Mouse (Mus musculus) cortical plate, adult 2 months (tissue): Measurements from ENCODE around the gene Sec1.

Experiments
- CTCF ChIP-seq: fragments of 200-500 bp; IDR thresholded peaks from 2 replicates; pipeline ENCODE4 v1.5.1; 2011; ENCODE audit warnings: mild to moderate bottlenecking, control low read depth, low read length; ENCODE audit not compliant: insufficient read depth; ENCODE audit errors: extremely low read depth
- POLR2A ChIP-seq: fragments of 200-500 bp; IDR thresholded peaks from 2 replicates; pipeline ENCODE4 v1.6.1; 2011; ENCODE audit warnings: mild to moderate bottlenecking, low read length, control low read depth; ENCODE audit not compliant: insufficient read depth; ENCODE audit errors: extremely low read depth

- TF ChIP-seq POLR2A: no peak
- TF ChIP-seq CTCF: no peak
Observed at GRCm38 (mm10) chr7:45677627-45678295, 16.4 kb downstream of the Sec1 start.
